In the genomic region with DNA sequence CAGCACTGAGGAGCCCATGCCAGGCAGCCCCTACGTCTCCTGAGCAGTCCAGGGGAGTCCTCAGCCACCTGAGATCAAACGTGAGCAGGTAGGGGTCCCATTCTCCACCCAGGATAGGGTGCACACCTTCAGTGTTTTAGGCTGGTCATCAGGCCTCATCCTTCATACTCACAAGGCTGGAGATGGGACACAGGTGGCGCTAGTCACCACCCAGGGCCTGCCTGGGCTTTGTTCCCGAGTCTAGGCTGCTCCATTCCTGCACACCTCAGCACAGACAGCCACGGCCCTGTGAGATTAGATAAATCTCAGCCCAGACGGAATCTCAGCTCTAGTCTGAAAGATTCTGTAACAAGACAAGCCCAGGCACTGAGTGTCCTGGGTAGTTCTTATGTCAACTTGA, we compare ENCODE assay signal across 10 mouse cellular contexts. TPM values are rescaled to one million over a fixed set of nuclear protein-coding genes. Genes with fewer than 3 reads are reported as not detected.
DNase-seq lines count a peak whose midpoint lies in the region; ATAC-seq lines count a peak whose summit lies in the region.
"Had no signal": no experiment of that assay in that cellular context is flagged by ENCODE, and none has a peak within 500 bp of the region (broad histone marks: within the 10 kb centered on the region; RNA-seq: fewer than 3 reads in every experiment).

No protein-coding gene starts in this region.

- peaks cover 15% of the 10 kb centered on the region; the same call in 1 of the 2 replicates for H3K4me1 ChIP-seq in forebrain, embryonic 11.5 days (replicated peaks; ENCODE audit: control insufficient read depth, insufficient read depth, low read length)
- H3K4me1 ChIP-seq in forebrain, embryonic 12.5 days = peaks cover 51% of the 10 kb centered on the region
- H3K4me1 ChIP-seq in neural tube, embryonic 12.5 days = peaks cover 39% of the 10 kb centered on the region
- peaks cover 29% of the 10 kb centered on the region for H3K4me1 ChIP-seq in hindbrain, embryonic 16.5 days (ENCODE audit: control insufficient read depth, insufficient read depth, low read depth, low read length)

- WGBS in forebrain, embryonic 11.5 days = 68% methylated on average over 6 of the region's 6 CpGs
- WGBS in forebrain, embryonic 12.5 days = 71% methylated on average over 6 of the region's 6 CpGs
- 74% methylated on average over 6 of the region's 6 CpGs for WGBS in neural tube, embryonic 12.5 days
- 67% methylated on average over 6 of the region's 6 CpGs for WGBS in hindbrain, embryonic 16.5 days

- no peaks in the 10 kb centered on the region for H3K9me3 ChIP-seq in forebrain, embryonic 11.5 days (ENCODE audit: control insufficient read depth, low read length)
- no peaks in the 10 kb centered on the region for H3K9me3 ChIP-seq in forebrain, embryonic 12.5 days
- no peaks in the 10 kb centered on the region for H3K9me3 ChIP-seq in neural tube, embryonic 12.5 days
- H3K9me3 ChIP-seq in hindbrain, embryonic 16.5 days (ENCODE audit: control insufficient read depth, low read length) = no peaks in the 10 kb centered on the region
- H3K9me3 ChIP-seq: lung, embryonic 15.5 days had no signal

- H3K4me3 ChIP-seq in forebrain, embryonic 11.5 days (ENCODE audit: low read depth, low read length) = no peak overlapping the region
- H3K4me3 ChIP-seq in forebrain, embryonic 12.5 days (replicated peaks) = no peak overlapping the region
- H3K4me3 ChIP-seq in neural tube, embryonic 12.5 days = no peak overlapping the region
- H3K4me3 ChIP-seq in hindbrain, embryonic 16.5 days (ENCODE audit: low read length) = peak overlapping the region; percentile 6
- H3K4me3 ChIP-seq: lung, embryonic 15.5 days had no signal

- H3K9ac ChIP-seq in forebrain, embryonic 11.5 days (ENCODE audit: low read length) = no peak overlapping the region
- no peak overlapping the region for H3K9ac ChIP-seq in forebrain, embryonic 12.5 days
- H3K9ac ChIP-seq in neural tube, embryonic 12.5 days = no peak overlapping the region
- H3K9ac ChIP-seq in hindbrain, embryonic 16.5 days (ENCODE audit: low read depth, low read length) = peak overlapping the region; percentile 18; the same call in 1 of the 2 replicates
- H3K9ac ChIP-seq: lung, embryonic 15.5 days had no signal

- 0 out of 2 replicates have a peak overlapping the region, but pooled peaks have one; percentile 11 for H3K4me2 ChIP-seq in forebrain, embryonic 11.5 days (ENCODE audit: low read depth, low read length, severe bottlenecking)
- no peak overlapping the region for H3K4me2 ChIP-seq in forebrain, embryonic 12.5 days
- H3K4me2 ChIP-seq in neural tube, embryonic 12.5 days (replicated peaks) = peak overlapping the region; percentile 94; the same call in 1 of the 2 replicates
- H3K4me2 ChIP-seq in hindbrain, embryonic 16.5 days (ENCODE audit: low read length) = peak overlapping the region; percentile 18; the same call in 1 of the 2 replicates
- H3K4me2 ChIP-seq: lung, embryonic 15.5 days had no signal

- H3K27me3 ChIP-seq in forebrain, embryonic 11.5 days (ENCODE audit: control insufficient read depth, insufficient read depth, low read length) = peaks cover 5% of the 10 kb centered on the region; the same call in 1 of the 2 replicates
- H3K27me3 ChIP-seq in forebrain, embryonic 12.5 days = peaks cover 9% of the 10 kb centered on the region
- H3K27me3 ChIP-seq in neural tube, embryonic 12.5 days (replicated peaks) = no peaks in the 10 kb centered on the region; the same call in 1 of the 2 replicates
- H3K27me3 ChIP-seq in hindbrain, embryonic 16.5 days (replicated peaks; ENCODE audit: control insufficient read depth, insufficient read depth, low read length) = no peaks in the 10 kb centered on the region

- DNase-seq in forebrain, embryonic 11.5 days (ENCODE audit: low spot score) = no peak
- no peak for DNase-seq in neural tube, embryonic 10.5 days (ENCODE audit: extremely low spot score, low spot score)
- no peak for DNase-seq in embryo, embryonic 10.5 days (ENCODE audit: low spot score)
- DNase-seq in adipocyte (ENCODE audit: low spot score) = no peak
- no peak for DNase-seq in c-Kit-positive CD71-positive TER-119-positive erythroid progenitor cells, embryonic 14.5 days (ENCODE audit: low spot score)

- no peak for ATAC-seq in forebrain, embryonic 11.5 days (replicated peaks; ENCODE audit: low FRiP score)
- no peak for ATAC-seq in forebrain, embryonic 12.5 days (ENCODE audit: low FRiP score)
- no peak for ATAC-seq in neural tube, embryonic 12.5 days (ENCODE audit: low FRiP score, low read depth)
- ATAC-seq in hindbrain, embryonic 16.5 days = no peak

- H3K27ac ChIP-seq in forebrain, embryonic 11.5 days (ENCODE audit: low read depth, low read length) = no peak overlapping the region
- no peak overlapping the region for H3K27ac ChIP-seq in forebrain, embryonic 12.5 days
- H3K27ac ChIP-seq in neural tube, embryonic 12.5 days = no peak overlapping the region
- H3K27ac ChIP-seq in hindbrain, embryonic 16.5 days (ENCODE audit: low read depth, low read length) = no peak overlapping the region
- H3K27ac ChIP-seq: lung, embryonic 15.5 days had no signal

- no peaks in the 10 kb centered on the region for H3K36me3 ChIP-seq in forebrain, embryonic 11.5 days (ENCODE audit: control insufficient read depth, insufficient read depth, low read length)
- H3K36me3 ChIP-seq in forebrain, embryonic 12.5 days (replicated peaks) = no peaks in the 10 kb centered on the region
- H3K36me3 ChIP-seq in neural tube, embryonic 12.5 days = no peaks in the 10 kb centered on the region
- no peaks in the 10 kb centered on the region for H3K36me3 ChIP-seq in hindbrain, embryonic 16.5 days (ENCODE audit: control insufficient read depth, insufficient read depth, low read length)
- H3K36me3 ChIP-seq: lung, embryonic 15.5 days had no signal

RNA-seq across cellular contexts. Expression of a gene that starts 3.5 kb away (rescaled TPM):
- 37.1 and 43.0 TPM in 2 replicates for polyA plus RNA-seq in forebrain, embryonic 11.5 days (2014; fragmentation: Nextera tagmentation; extraction: Ambion mirVana)
- 34.7 and 37.6 TPM in 2 replicates for polyA plus RNA-seq in forebrain, embryonic 12.5 days (2016; fragmentation: Nextera tagmentation; extraction: Ambion mirVana)
- 32.0 and 40.8 TPM in 2 replicates for polyA plus RNA-seq in neural tube, embryonic 12.5 days (2016; fragmentation: Nextera tagmentation; extraction: Ambion mirVana)
- polyA plus RNA-seq in hindbrain, embryonic 16.5 days (2015; fragmentation: Nextera tagmentation; extraction: Ambion mirVana) = 44.9 and 57.8 TPM in 2 replicates

RNA-seq across cellular contexts. Expression of a gene that starts 40.7 kb away (rescaled TPM):
- polyA plus RNA-seq in forebrain, embryonic 11.5 days (2014; fragmentation: Nextera tagmentation; extraction: Ambion mirVana) = not detected in 2 replicates
- polyA plus RNA-seq in forebrain, embryonic 12.5 days (2016; fragmentation: Nextera tagmentation; extraction: Ambion mirVana) = 0.31 TPM in 1 of 2 replicates, not detected in the other
- 0.19 and 0.32 TPM in 2 replicates for polyA plus RNA-seq in neural tube, embryonic 12.5 days (2016; fragmentation: Nextera tagmentation; extraction: Ambion mirVana)
- polyA plus RNA-seq in hindbrain, embryonic 16.5 days (2015; fragmentation: Nextera tagmentation; extraction: Ambion mirVana) = 0.25 and 0.40 TPM in 2 replicates
- polyA plus RNA-seq: heart, embryonic 14.5 days; lung, embryonic 15.5 days had no signal

RNA-seq across cellular contexts. Expression of a gene that starts 45.6 kb away (rescaled TPM):
- polyA plus RNA-seq in forebrain, embryonic 11.5 days (2014; fragmentation: Nextera tagmentation; extraction: Ambion mirVana) = 53.1 and 60.9 TPM in 2 replicates
- 49.1 and 65.9 TPM in 2 replicates for polyA plus RNA-seq in forebrain, embryonic 12.5 days (2016; fragmentation: Nextera tagmentation; extraction: Ambion mirVana)
- 54.9 and 55.5 TPM in 2 replicates for polyA plus RNA-seq in neural tube, embryonic 12.5 days (2016; fragmentation: Nextera tagmentation; extraction: Ambion mirVana)
- polyA plus RNA-seq in hindbrain, embryonic 16.5 days (2015; fragmentation: Nextera tagmentation; extraction: Ambion mirVana) = 49.9 and 54.9 TPM in 2 replicates
